Mouse (Mus musculus) urinary bladder, adult 18-20 months (tissue): ENCODE data around the gene Lefty2.

ENCODE experiments used
- DNase-seq, 2 experiments: peaks; one replicate each; pipeline ENCODE4 v3.0.0; 2022; ENCODE audit warnings: low spot score in 2 of 2, mixed read lengths in 2 of 2

Lefty2 gene

DNA sequence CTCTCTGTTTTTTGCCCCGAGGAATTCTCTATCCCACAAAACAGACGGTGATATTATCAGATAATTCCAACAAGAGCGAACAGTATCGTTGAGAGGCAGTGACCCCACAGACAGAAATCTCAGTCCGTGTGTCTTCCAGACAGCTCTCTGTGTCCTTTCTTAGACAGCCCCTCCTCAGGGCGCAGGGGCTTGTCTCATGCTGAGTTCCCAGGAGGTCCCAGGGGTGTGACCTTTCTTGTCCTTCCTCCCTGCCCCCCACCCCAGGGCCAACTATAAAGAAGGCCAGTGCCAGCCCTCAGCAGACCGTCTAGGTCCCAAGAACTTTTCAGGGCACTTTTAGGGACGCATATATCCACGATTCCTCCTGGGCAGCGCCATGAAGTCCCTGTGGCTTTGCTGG is at the start of gene Lefty2:
Gene Lefty2 (plus strand): TSS at position 301 of the 400 bp plus-strand sequence.
- DNase-seq: no peak

- DNase-seq: peak in 1 of 2 experiments; percentile 71
These were observed 44.8 kb upstream of the Lefty2 start for GRCm38 (mm10) chr1:180848114-180848510.

DNA sequence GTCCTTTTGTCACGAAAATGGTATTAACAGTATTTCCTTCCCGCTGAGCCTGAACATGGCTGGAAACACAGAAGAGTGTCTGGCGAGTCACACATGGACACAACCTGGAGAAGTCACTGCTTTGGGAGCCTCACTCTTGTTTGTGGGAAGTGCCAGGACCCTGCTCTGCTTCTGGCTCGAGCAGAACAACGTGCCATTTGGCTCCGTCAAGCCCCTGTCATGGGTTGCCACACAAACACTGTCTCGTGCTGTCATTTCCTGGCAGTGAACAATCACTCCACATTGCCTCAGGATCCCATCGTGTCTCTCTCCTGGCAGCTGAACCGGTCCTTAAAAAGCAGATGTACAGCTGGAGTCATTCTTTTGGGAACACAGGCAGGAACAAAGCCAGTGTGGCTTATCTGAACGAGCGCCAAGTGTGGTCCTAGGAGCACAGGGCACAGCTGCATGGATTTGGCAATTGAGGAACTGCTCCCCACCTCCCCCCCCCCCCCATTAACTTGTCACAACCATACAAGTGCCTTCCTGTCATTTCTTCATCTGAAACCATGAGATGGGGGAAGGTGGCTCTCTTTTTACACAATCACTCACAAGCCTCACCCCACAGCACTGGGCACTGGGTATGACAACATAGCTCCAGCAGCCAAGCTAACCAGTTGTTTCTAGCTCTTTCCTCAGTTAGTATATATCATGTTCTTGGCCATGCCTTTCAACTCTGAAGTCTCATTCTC is 44.2 kb upstream of the Lefty2 start:
- DNase-seq: no peak

DNA sequence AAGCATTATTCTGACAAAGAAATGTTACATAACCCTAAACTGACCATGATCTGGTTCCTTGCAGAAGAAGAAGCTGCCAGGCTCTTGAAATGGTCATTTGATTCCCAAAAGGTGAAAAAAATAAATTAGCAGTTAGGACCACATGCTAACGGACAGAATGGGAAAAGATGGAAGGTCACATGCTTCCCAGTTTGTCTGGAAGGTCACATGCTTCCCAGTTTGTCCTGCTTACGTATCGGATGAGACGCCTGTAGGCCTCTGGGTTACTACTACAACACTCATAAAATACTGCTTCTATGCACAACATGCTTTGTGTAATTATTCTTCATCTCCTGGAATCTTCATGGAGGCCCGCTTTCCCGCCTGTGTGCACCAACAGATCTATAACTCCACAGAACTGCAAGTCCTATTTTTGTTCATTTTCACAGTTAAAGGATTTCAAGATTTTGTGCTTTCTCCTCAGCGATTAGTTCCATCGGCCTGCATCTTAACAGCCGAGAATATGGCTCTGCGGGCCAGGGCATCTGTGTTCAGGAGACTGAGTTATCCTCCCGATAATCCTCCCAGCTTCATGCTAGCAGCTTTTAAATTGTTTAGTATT is 43.1 kb upstream of the Lefty2 start:
- no peak for DNase-seq

DNA sequence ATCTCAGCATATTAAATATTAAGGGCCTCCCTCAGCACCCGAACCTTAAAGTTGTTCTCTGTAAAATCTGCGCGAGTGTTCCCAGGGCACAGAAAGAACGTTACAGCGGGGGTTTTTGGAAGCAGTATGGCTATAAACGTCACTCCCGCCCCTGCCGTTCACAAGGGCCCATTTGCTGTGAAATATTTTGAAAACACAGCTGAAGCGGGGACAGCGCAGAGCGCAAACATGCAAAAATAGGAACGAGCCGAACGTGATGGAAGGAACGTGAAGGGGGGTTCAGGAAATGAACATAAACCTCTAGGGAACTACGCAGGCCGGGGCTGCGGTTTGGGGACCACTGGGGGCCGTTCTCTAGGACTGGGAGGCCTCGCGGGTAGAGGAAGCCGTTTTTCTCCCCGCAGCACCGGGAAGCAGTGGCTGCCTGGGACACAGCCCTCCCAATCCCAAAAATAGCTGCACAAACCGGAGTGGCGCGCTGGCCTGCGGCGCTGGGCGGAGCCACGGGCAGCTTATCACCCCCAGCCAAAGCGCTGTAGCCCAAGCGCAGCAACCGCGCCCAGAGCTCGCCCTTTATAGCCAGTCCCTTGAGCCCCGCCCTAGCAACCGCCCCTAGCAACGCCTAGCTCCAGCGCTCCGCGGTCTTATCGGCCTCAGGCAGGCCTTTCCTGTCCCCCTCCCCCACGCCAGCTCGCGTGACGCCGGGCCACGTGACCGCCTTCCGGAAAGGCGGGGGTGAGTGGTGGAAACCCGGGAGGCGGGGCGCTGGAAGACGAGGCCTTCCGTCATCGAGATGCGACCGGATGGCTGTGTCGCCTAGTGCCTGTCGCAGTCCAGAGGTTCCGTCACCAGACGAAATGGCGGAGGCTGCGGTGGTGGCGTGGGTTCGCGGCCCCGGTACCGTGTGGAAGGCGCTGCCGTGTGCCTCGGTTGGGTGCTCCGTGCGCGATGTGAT is 42.3 kb upstream of the Lefty2 start, which contains the start of gene Sde2:
Gene Sde2 (plus strand): TSS at position 812 of the 955 bp plus-strand sequence.
- DNase-seq: peak; percentile 100

GRCm38 (mm10) chr1:180858763-180859162 is 34.1 kb upstream of the Lefty2 start:
- DNase-seq: no peak

DNA sequence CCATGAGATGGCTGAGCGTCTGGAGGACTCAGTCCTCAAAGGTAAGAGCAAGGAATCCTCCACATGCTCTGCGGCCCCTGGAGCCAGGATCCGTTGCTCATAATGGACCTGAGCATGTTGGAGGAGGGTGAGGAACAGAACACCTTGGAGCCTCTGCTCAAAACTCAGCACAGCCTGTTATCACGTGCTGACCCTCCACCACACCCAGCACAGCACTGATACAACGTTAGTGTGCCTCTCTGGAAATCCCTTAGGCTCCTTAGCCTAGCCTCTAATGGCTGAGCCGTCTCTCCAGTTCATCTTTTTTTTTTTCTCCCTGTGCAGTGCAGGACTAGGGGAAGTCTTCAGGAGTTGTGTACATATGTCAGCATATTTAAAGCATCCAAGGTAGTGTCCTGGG is 32.9 kb upstream of the Lefty2 start:
- DNase-seq: no peak

DNA sequence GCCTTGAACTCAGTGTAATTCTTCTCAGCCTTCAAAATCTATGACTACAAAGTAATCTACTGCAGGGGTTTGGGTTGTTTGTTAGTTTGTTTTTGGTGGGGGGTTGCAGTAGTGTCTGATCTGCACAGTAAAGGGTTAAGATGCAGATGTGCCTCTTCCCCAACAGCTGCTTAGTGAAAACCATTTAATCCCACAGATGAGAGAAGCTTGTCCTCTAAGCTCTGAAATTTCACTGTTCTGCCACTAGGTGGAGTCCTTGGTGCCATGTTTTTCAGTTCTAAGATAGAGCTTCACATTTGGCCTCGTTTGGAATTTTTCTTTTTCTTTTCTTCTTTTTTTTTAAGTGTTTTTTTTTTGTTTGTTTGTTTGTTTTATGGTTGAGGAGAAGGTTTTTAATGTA is 29.3 kb upstream of the Lefty2 start:
- no peak for DNase-seq

DNA sequence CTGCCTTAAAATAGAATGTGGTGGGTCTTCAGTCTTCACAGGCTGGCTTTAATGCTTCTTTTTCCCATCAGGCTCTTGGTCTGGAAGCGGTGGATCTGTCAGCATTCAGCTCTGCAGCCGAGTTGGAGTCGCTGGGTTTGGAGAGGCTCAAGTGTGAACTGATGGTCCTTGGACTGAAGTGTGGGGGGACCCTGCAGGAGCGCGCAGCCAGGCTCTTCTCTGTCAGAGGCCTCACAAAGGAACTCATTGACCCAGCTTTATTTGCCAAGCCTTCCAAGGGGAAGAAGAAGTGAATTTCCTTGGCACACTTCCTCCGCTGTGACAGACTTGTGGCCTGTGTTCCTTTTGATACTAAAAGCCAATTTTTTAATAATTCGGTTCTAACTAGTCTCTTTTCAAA is 26.9 kb upstream of the Lefty2 start:
- no peak for DNase-seq

- DNase-seq: no peak
These were observed 22.7 kb upstream of the Lefty2 start for GRCm38 (mm10) chr1:180870122-180870650.

DNA sequence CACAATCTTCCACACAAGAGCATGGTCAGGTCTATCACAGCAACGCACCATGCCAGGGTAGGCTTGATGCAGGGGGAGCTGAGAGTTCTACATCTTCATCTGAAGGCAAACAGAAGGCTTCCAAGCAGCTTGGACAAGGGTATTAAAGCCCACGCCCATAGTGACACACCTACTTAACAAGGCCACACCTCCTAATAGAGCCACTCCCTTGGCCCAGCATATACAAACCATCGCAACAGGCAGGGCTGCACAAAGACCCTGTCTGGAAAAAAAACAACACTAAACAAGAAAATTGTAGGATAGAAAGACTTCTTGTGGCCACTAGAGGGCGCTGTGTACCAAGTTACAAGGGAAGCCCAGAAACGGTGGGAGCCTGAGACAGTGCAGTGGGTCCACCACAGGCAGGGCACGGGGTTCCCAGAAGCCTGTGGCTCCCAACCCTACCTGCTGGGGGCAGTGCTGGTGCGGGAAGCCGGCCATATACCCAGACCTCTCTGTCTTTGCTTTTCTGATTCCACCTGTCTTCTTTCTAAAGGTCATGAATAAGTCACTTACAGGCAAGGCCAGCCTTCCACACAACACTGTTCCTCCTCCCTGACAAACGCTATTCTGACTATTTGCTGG is 18.9 kb upstream of the Lefty2 start:
- no peak for DNase-seq

- DNase-seq: no peak
These were observed 18.3 kb upstream of the Lefty2 start for GRCm38 (mm10) chr1:180874615-180875014.

- no peak for DNase-seq
These were observed 17.8 kb upstream of the Lefty2 start for GRCm38 (mm10) chr1:180875126-180875525.

GRCm38 (mm10) chr1:180877466-180877865 is 15.4 kb upstream of the Lefty2 start:
- DNase-seq: no peak

DNA sequence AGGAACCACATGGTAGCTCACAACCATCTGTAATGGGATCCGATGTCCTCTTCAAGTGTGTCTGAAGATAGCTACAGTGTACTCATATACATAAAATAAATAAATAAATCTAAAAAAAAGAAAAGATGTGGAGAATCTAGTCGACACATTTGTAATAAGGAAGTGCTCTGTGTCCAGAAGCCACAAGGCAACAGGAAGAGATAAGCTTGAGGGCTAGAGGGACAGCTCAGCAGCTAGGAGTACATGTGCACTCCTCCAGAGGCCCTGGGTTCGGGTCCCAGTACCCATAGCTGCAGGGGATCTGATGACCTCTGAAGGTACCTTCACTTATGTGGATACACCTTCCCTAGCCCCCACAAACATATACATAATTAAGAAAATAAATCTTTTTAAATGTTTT is 11.1 kb upstream of the Lefty2 start:
- no peak for DNase-seq

- no peak for DNase-seq
These were observed 9.2 kb upstream of the Lefty2 start for GRCm38 (mm10) chr1:180883731-180884130.

DNA sequence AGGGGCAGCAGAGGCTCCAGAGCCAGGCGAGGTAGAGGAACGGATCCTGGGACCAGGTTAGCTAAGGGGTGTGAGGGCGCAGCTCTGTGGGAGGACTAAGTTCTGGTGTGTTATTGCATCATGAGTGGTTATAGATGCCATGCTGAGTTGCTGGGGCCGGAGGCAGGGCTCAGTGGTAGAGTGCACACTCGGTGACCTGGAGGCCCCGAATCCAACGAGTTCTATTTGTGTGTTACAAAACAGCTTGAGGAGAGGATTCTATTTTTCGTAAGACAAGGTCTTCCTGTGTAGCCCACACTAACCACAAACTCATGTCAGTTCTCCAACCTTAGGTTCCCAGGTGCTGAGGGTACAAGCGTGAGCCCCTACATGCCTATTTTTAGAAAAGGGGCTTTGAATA is 8.4 kb upstream of the Lefty2 start:
- no peak for DNase-seq

DNA sequence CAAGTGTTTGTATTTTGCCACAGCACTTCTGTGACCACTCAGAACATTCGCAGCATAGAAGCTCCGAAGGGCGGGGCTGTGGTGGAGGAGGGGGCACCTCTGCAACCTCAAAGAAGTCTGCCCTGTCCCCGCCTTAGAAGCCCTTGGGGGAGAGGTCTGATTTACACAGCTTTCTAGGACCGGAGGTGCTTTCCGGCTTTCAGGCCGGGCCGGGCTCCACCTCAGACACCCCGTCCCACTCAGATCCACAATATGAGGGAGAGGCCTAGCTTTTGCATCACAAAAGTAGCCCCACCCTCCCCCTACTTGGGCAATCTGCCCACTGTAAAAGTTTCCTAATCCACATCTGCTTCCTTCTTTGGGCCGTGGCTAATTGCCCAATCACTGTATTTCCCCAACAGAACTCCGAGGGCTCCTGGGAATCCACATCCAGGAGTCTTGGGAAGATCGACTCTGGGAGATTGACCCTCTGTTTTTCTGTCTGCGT is 4.3 kb upstream of the Lefty2 start:
- peak; percentile 74 to 89 for DNase-seq

GRCm38 (mm10) chr1:180889172-180889571 is 3.7 kb upstream of the Lefty2 start:
- no peak for DNase-seq

DNA sequence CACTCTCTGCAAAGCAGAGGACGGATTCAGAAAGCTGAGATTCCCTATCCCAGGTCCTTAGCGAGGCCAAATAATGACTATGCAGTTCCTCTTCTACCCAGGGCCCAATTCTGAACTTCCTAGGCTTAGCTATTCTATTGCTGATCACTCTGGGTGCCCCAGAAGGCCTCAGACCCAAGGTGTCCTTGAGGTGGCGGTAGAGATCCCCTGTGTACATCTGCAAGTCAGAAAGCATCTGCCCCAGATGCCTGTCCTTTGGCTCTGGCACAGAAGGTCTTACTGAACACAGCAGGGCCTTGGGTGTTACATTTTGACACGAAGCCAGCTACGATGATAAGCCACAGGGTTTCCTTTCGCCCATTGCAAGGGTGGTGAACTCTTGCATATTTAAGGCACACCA is 3.1 kb upstream of the Lefty2 start:
- no peak for DNase-seq
